Mouse (Mus musculus) stomach, adult 2 months (tissue): ENCODE results near the gene 4930555G01Rik. TPM values are rescaled to one million over a fixed set of nuclear protein-coding genes. Genes with fewer than 3 reads are reported as not detected.

Experiments used
- polyA plus RNA-seq: library from polyadenylated mRNA; depleted of rRNA; stranded (reverse); fragments of >200 nt; gene quantifications from 2 replicates; pipeline ENCODE4 v1.2.3, GENCODE M21; 2012; rRNA removed

The 4930555G01Rik gene
- not detected in 2 replicates for polyA plus RNA-seq

GRCm38 (mm10) chr14:5050329-5050728, at the start of gene 4930555G01Rik:
4930555G01Rik (plus strand) TSS chr14:5050629.

GRCm38 (mm10) chr14:5015591-5015990, 34.8 kb upstream of the 4930555G01Rik start, which contains the start of gene Gm3298:
Gm3298 (plus strand) TSS chr14:5015891.

GRCm38 (mm10) chr14:5070611-5071490, 20.4 kb downstream of the 4930555G01Rik start, which contains the start of gene Gm8281:
Gm8281 (plus strand) TSS chr14:5071040.

Other genes with a start within 250 kb of the 4930555G01Rik start
- gene Gm3269, start 212.5 kb upstream of the 4930555G01Rik start, polyA plus RNA-seq: not detected in 2 replicates
- gene Gm3264, start 195.1 kb upstream of the 4930555G01Rik start, polyA plus RNA-seq: not detected in 2 replicates
- not detected in 2 replicates for gene Gm3278, start 158.2 kb upstream of the 4930555G01Rik start, polyA plus RNA-seq
- not detected in 2 replicates for gene Gm8297, start 66.7 kb upstream of the 4930555G01Rik start, polyA plus RNA-seq
- gene Gm3298, start 34.7 kb upstream of the 4930555G01Rik start, polyA plus RNA-seq: not detected in 2 replicates
- not detected in 2 replicates for gene Gm8281, start 20.4 kb downstream of the 4930555G01Rik start, polyA plus RNA-seq
- gene Gm8279, start 80.9 kb downstream of the 4930555G01Rik start, polyA plus RNA-seq: not detected in 2 replicates
- not detected in 2 replicates for gene Gm3317, start 113.9 kb downstream of the 4930555G01Rik start, polyA plus RNA-seq
- not detected in 2 replicates for gene Gm8271, start 135.2 kb downstream of the 4930555G01Rik start, polyA plus RNA-seq
- gene Gm3526, start 210.0 kb downstream of the 4930555G01Rik start, polyA plus RNA-seq: not detected in 2 replicates